Mouse (Mus musculus) small intestine, adult 2 months (tissue): Measurements from ENCODE around the gene Rarres1.

Experiments
- CTCF ChIP-seq: fragments of 200-500 bp; IDR thresholded peaks from 2 replicates; pipeline ENCODE4 v1.5.1; 2012; ENCODE audit warnings: low read depth, mild to moderate bottlenecking, control low read depth, inconsistent platforms, low read length, moderate library complexity, mixed read lengths; ENCODE audit not compliant: insufficient replicate concordance, insufficient read length; ENCODE audit errors: extremely low read depth
- POLR2A ChIP-seq: fragments of 200-500 bp; IDR thresholded peaks from 2 replicates; pipeline ENCODE4 v1.6.1; 2012; ENCODE audit warnings: low read depth, mild to moderate bottlenecking, control low read depth, inconsistent platforms, low read length, moderate library complexity

GRCm38 (mm10) chr3:67508216-67508892, 7.0 kb downstream of the Rarres1 start:
- TF ChIP-seq CTCF, result no peak
- no peak for TF ChIP-seq POLR2A
